Mouse (Mus musculus) right cerebral cortex, adult 2 months (tissue): ENCODE measurements around the gene Safb2.

ENCODE experiments used
- DNase-seq, 2 experiments: peaks; one replicate each; pipeline ENCODE4 v3.0.0; 2021 to 2022; ENCODE audit warnings: low spot score in 2 of 2

Gene Safb2

GRCm38 (mm10) chr17:56560131-56560530, 24.3 kb downstream of the Safb2 start:
- DNase-seq = no peak

GRCm38 (mm10) chr17:56559386-56559785, 25.0 kb downstream of the Safb2 start:
- no peak for DNase-seq

GRCm38 (mm10) chr17:56558448-56558847, 25.9 kb downstream of the Safb2 start:
- peak; percentile 76 to 78 for DNase-seq

- no peak for DNase-seq
Measured at GRCm38 (mm10) chr17:56554122-56554551, 30.2 kb downstream of the Safb2 start, which contains the start of gene Gm20219. Gene Gm20219, minus strand, starts transcription at chr17:56554387.

- DNase-seq = peak; percentile 82 to 84
Measured at GRCm38 (mm10) chr17:56552781-56553363, 31.5 kb downstream of the Safb2 start.

GRCm38 (mm10) chr17:56551841-56552581, 32.4 kb downstream of the Safb2 start:
- no peak for DNase-seq

GRCm38 (mm10) chr17:56550784-56551475, 33.5 kb downstream of the Safb2 start:
- DNase-seq = peak in 1 of 2 experiments; percentile 2

GRCm38 (mm10) chr17:56548605-56549105, 35.7 kb downstream of the Safb2 start:
- DNase-seq = peak in 1 of 2 experiments; percentile 1

- DNase-seq = peak in 1 of 2 experiments; percentile 1
Measured at GRCm38 (mm10) chr17:56547846-56548604, 36.4 kb downstream of the Safb2 start.

- DNase-seq = peak in 1 of 2 experiments; percentile 1
Measured at GRCm38 (mm10) chr17:56547116-56547845, 37.1 kb downstream of the Safb2 start.

- peak in 1 of 2 experiments; percentile 1 for DNase-seq
Measured at GRCm38 (mm10) chr17:56546576-56546975, 37.8 kb downstream of the Safb2 start.

- DNase-seq = no peak
Measured at GRCm38 (mm10) chr17:56545945-56546344, 38.4 kb downstream of the Safb2 start.

- DNase-seq = no peak
Measured at GRCm38 (mm10) chr17:56544699-56545387, 39.5 kb downstream of the Safb2 start.

- DNase-seq = no peak
Measured at GRCm38 (mm10) chr17:56543684-56544224, 40.6 kb downstream of the Safb2 start.

GRCm38 (mm10) chr17:56542736-56543135, 41.6 kb downstream of the Safb2 start:
- no peak for DNase-seq

- no peak for DNase-seq
Measured at GRCm38 (mm10) chr17:56540562-56540975, 43.8 kb downstream of the Safb2 start.

- no peak for DNase-seq
Measured at GRCm38 (mm10) chr17:56537912-56538311, 46.5 kb downstream of the Safb2 start.

GRCm38 (mm10) chr17:56536874-56537273, 47.5 kb downstream of the Safb2 start:
- no peak for DNase-seq

- DNase-seq = no peak
Measured at GRCm38 (mm10) chr17:56536192-56536591, 48.2 kb downstream of the Safb2 start.

- no peak for DNase-seq
Measured at GRCm38 (mm10) chr17:56524943-56525342, 59.4 kb downstream of the Safb2 start.
